Mouse (Mus musculus): ENCODE measurements around the gene Shb. TPM values are rescaled to one million over a fixed set of nuclear protein-coding genes. Genes with fewer than 3 reads are reported as not detected.

The Shb gene
- polyA plus RNA-seq, 1 experiment from 2014 or later = 2.7 TPM

GRCm38 (mm10) chr4:45435899-45436298 is 96.4 kb downstream of the Shb start:
- Histone ChIP-seq H3K27ac (ENCODE audit: low read depth, low read length) (no peak overlapping the region), H3K27me3 (ENCODE audit: control insufficient read depth, insufficient read depth, low read length) (no peaks in the 10 kb centered on the region), H3K4me2 (no peak overlapping the region), H3K9me3 (ENCODE audit: control insufficient read depth, low read length) (no peaks in the 10 kb centered on the region), H3K4me1 (ENCODE audit: control insufficient read depth, insufficient read depth, low read length) (peaks cover 11% of the 10 kb centered on the region), H3K4me3 (ENCODE audit: low read depth, low read length) (no peak overlapping the region), H3K36me3 (ENCODE audit: control insufficient read depth, insufficient read depth, low read length) (no peaks in the 10 kb centered on the region), H3K9ac (ENCODE audit: low read length) (no peak overlapping the region)
- no peak for ATAC-seq (ENCODE audit: low FRiP score)
- WGBS = 72% methylated on average over 2 of the region's 2 CpGs
- DNase-seq (ENCODE audit: low spot score, missing footprints) = no peak

DNA sequence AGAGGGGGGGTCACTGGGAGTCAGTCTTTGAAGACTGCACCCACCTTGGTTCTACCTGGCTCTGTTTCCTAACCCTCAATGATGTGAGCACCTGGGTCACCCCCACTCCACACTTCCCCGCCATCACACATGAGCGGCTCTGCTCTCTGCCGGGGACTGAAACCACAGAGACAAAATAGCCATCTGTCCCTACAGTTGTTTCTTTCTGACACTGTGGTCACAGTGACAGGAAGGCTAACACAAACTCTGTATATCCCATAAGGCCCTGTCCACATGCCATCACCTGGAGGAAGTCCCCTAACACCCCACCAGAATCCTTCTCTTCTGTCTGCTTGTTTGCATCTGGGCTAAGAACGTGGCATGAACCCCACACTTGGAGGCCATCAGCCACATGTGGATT is 97.6 kb downstream of the Shb start:
- H3K9ac ChIP-seq (ENCODE audit: low read length) = no peak overlapping the region
- no peak overlapping the region for H3K4me3 ChIP-seq (ENCODE audit: low read depth, low read length)
- peaks cover 11% of the 10 kb centered on the region for H3K4me1 ChIP-seq (ENCODE audit: control insufficient read depth, insufficient read depth, low read length)
- H3K27me3 ChIP-seq (ENCODE audit: control insufficient read depth, insufficient read depth, low read length) = no peaks in the 10 kb centered on the region
- ATAC-seq (ENCODE audit: low FRiP score) (no peak), DNase-seq (ENCODE audit: low spot score, missing footprints) (no peak)
- 87% methylated on average over 4 of the region's 4 CpGs for WGBS
- no peak overlapping the region for H3K27ac ChIP-seq (ENCODE audit: low read depth, low read length)
- H3K36me3 ChIP-seq (ENCODE audit: control insufficient read depth, insufficient read depth, low read length) = no peaks in the 10 kb centered on the region
- H3K9me3 ChIP-seq (ENCODE audit: control insufficient read depth, low read length) = no peaks in the 10 kb centered on the region
- no peak overlapping the region for H3K4me2 ChIP-seq

GRCm38 (mm10) chr4:45434071-45434470 is 98.2 kb downstream of the Shb start:
- Histone ChIP-seq H3K27me3 (ENCODE audit: control insufficient read depth, insufficient read depth, low read length) (no peaks in the 10 kb centered on the region), H3K9me3 (ENCODE audit: control insufficient read depth, low read length) (no peaks in the 10 kb centered on the region), H3K4me3 (ENCODE audit: low read depth, low read length) (no peak overlapping the region), H3K9ac (ENCODE audit: low read length) (no peak overlapping the region), H3K36me3 (ENCODE audit: control insufficient read depth, insufficient read depth, low read length) (no peaks in the 10 kb centered on the region), H3K27ac (ENCODE audit: low read depth, low read length) (no peak overlapping the region), H3K4me1 (ENCODE audit: control insufficient read depth, insufficient read depth, low read length) (peaks cover 11% of the 10 kb centered on the region), H3K4me2 (no peak overlapping the region)
- ATAC-seq (ENCODE audit: low FRiP score) (no peak), DNase-seq (ENCODE audit: low spot score, missing footprints) (no peak)
- WGBS = 86% methylated on average over 12 of the region's 12 CpGs

GRCm38 (mm10) chr4:45431806-45432205 is 100.5 kb downstream of the Shb start:
- Histone ChIP-seq H3K9ac (ENCODE audit: low read length) (no peak overlapping the region), H3K36me3 (ENCODE audit: control insufficient read depth, insufficient read depth, low read length) (no peaks in the 10 kb centered on the region), H3K27ac (ENCODE audit: low read depth, low read length) (no peak overlapping the region), H3K9me3 (ENCODE audit: control insufficient read depth, low read length) (no peaks in the 10 kb centered on the region), H3K4me1 (ENCODE audit: control insufficient read depth, insufficient read depth, low read length) (peaks cover 12% of the 10 kb centered on the region), H3K4me3 (ENCODE audit: low read depth, low read length) (no peak overlapping the region), H3K4me2 (no peak overlapping the region), H3K27me3 (ENCODE audit: control insufficient read depth, insufficient read depth, low read length) (no peaks in the 10 kb centered on the region)
- DNase-seq (ENCODE audit: low spot score, missing footprints) = no peak
- 91% methylated on average over 3 of the region's 3 CpGs for WGBS
- no peak for ATAC-seq (ENCODE audit: low FRiP score)

- H3K4me3 ChIP-seq (ENCODE audit: low read depth, low read length) = no peak overlapping the region
- no peak overlapping the region for H3K27ac ChIP-seq (ENCODE audit: low read depth, low read length)
- ATAC-seq (ENCODE audit: low FRiP score) = no peak
- no peak for DNase-seq (ENCODE audit: low spot score, missing footprints)
- H3K4me2 ChIP-seq = no peak overlapping the region
- no peaks in the 10 kb centered on the region for H3K36me3 ChIP-seq (ENCODE audit: control insufficient read depth, insufficient read depth, low read length)
- peaks cover 13% of the 10 kb centered on the region for H3K4me1 ChIP-seq (ENCODE audit: control insufficient read depth, insufficient read depth, low read length)
- H3K9me3 ChIP-seq (ENCODE audit: control insufficient read depth, low read length) = no peaks in the 10 kb centered on the region
- no peaks in the 10 kb centered on the region for H3K27me3 ChIP-seq (ENCODE audit: control insufficient read depth, insufficient read depth, low read length)
- no peak overlapping the region for H3K9ac ChIP-seq (ENCODE audit: low read length)
- 91% methylated on average over 3 of the region's 3 CpGs for WGBS
Observed at GRCm38 (mm10) chr4:45431316-45431715, 101.0 kb downstream of the Shb start.

DNA sequence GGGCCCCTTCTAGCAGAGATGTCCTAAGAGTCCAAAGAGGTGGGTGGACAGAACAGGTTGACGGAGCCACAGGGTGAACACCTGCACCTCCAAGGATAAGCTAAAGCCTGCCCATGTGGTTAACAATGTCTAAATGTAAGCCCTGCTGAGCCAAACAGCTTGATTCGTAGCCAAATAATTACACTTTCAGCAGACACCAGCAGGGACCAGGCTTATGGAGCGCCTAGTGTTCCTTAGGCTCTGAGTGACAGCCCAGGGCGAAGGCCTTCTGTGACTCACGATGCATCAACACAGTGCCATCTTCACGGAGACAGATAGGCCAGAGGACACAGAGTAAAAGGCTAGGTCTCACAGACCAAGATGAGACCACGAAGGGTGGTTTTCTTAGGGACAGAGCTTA is 102.8 kb downstream of the Shb start:
- Histone ChIP-seq H3K27ac (ENCODE audit: low read depth, low read length) (no peak overlapping the region), H3K4me3 (ENCODE audit: low read depth, low read length) (no peak overlapping the region), H3K4me2 (no peak overlapping the region), H3K4me1 (ENCODE audit: control insufficient read depth, insufficient read depth, low read length) (peaks cover 7% of the 10 kb centered on the region), H3K36me3 (ENCODE audit: control insufficient read depth, insufficient read depth, low read length) (no peaks in the 10 kb centered on the region), H3K9me3 (ENCODE audit: control insufficient read depth, low read length) (no peaks in the 10 kb centered on the region), H3K27me3 (ENCODE audit: control insufficient read depth, insufficient read depth, low read length) (no peaks in the 10 kb centered on the region), H3K9ac (ENCODE audit: low read length) (no peak overlapping the region)
- WGBS = 77% methylated on average over 7 of the region's 7 CpGs
- ATAC-seq (ENCODE audit: low FRiP score) (no peak), DNase-seq (ENCODE audit: low spot score, missing footprints) (no peak)

GRCm38 (mm10) chr4:45426724-45427457 is 105.4 kb downstream of the Shb start:
- WGBS = 61% methylated on average over 13 of the region's 13 CpGs
- ATAC-seq (ENCODE audit: low FRiP score) (peak; percentile 70; the same call in 1 of the 2 replicates), DNase-seq (ENCODE audit: low spot score, missing footprints) (peak; percentile 91)
- no peak overlapping the region for H3K4me3 ChIP-seq (ENCODE audit: low read depth, low read length)
- no peaks in the 10 kb centered on the region for H3K27me3 ChIP-seq (ENCODE audit: control insufficient read depth, insufficient read depth, low read length)
- no peak overlapping the region for H3K9ac ChIP-seq (ENCODE audit: low read length)
- H3K36me3 ChIP-seq (ENCODE audit: control insufficient read depth, insufficient read depth, low read length) = no peaks in the 10 kb centered on the region
- H3K4me1 ChIP-seq (ENCODE audit: control insufficient read depth, insufficient read depth, low read length) = peaks cover 10% of the 10 kb centered on the region
- no peaks in the 10 kb centered on the region for H3K9me3 ChIP-seq (ENCODE audit: control insufficient read depth, low read length)
- no peak overlapping the region for H3K4me2 ChIP-seq
- no peak overlapping the region for H3K27ac ChIP-seq (ENCODE audit: low read depth, low read length)

DNA sequence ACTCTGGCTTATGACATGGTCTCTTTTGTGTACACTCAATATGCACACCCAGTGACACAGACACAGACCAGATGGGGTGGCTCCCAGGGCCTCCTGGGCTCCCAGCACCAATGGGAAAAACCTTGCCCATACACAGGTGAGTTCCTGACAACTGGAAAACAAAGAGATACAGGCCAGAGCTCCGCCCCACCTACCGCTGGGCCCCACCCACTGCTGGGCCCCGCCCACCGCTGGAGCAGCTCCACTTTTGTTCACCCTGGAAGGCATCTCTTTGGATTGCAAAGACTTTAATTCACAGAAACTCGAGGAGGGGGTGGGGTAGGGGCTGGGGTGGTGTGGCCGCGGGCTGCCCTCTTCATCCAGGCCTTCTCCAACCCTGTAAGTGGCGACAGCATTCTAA is 108.9 kb downstream of the Shb start:
- Histone ChIP-seq H3K4me3 (ENCODE audit: low read depth, low read length) (no peak overlapping the region), H3K4me2 (no peak overlapping the region), H3K36me3 (ENCODE audit: control insufficient read depth, insufficient read depth, low read length) (no peaks in the 10 kb centered on the region), H3K27ac (ENCODE audit: low read depth, low read length) (no peak overlapping the region), H3K9me3 (ENCODE audit: control insufficient read depth, low read length) (no peaks in the 10 kb centered on the region), H3K9ac (ENCODE audit: low read length) (no peak overlapping the region), H3K27me3 (ENCODE audit: control insufficient read depth, insufficient read depth, low read length) (no peaks in the 10 kb centered on the region), H3K4me1 (ENCODE audit: control insufficient read depth, insufficient read depth, low read length) (peaks cover 10% of the 10 kb centered on the region)
- WGBS = 24% methylated on average over 8 of the region's 8 CpGs
- ATAC-seq (ENCODE audit: low FRiP score) = 0 out of 2 replicates have a peak, but pooled peaks have one; percentile 20
- DNase-seq (ENCODE audit: low spot score, missing footprints) = no peak

GRCm38 (mm10) chr4:45422640-45423039 is 109.6 kb downstream of the Shb start:
- Histone ChIP-seq H3K4me1 (ENCODE audit: control insufficient read depth, insufficient read depth, low read length) (peaks cover 10% of the 10 kb centered on the region), H3K36me3 (ENCODE audit: control insufficient read depth, insufficient read depth, low read length) (no peaks in the 10 kb centered on the region), H3K9ac (ENCODE audit: low read length) (no peak overlapping the region), H3K27me3 (ENCODE audit: control insufficient read depth, insufficient read depth, low read length) (no peaks in the 10 kb centered on the region), H3K27ac (ENCODE audit: low read depth, low read length) (no peak overlapping the region), H3K4me3 (ENCODE audit: low read depth, low read length) (no peak overlapping the region), H3K9me3 (ENCODE audit: control insufficient read depth, low read length) (no peaks in the 10 kb centered on the region), H3K4me2 (no peak overlapping the region)
- DNase-seq (ENCODE audit: low spot score, missing footprints) (no peak), ATAC-seq (ENCODE audit: low FRiP score) (no peak)
- 81% methylated on average over 10 of the region's 10 CpGs for WGBS
